Mouse (Mus musculus) granulocyte monocyte progenitor cell, adult 5-6 weeks (primary cell): ENCODE data around the gene Fgfr2. TPM values are rescaled to one million over a fixed set of nuclear protein-coding genes. Genes with fewer than 3 reads are reported as not detected.

Experiments
- ATAC-seq: replicated peaks from 2 replicates; pipeline ENCODE4 v1.8.0; 2016; ENCODE audit warnings: mild to moderate bottlenecking, moderate TSS enrichment, inconsistent platforms; ENCODE audit not compliant: poor library complexity, severe bottlenecking
- total RNA-seq, 2 experiments: library from RNA; stranded (forward) in 1 of 2; stranded (reverse) in 1 of 2; fragments of 200-712, 200-1000 nt in 1 of 2; fragments of >200 nt in 1 of 2; fragmentation: Nextera tagmentation in 1 of 2; gene quantifications; 2 replicates each; pipeline ENCODE4 v1.2.3; 2014 to 2017

Gene Fgfr2
- total RNA-seq, 2 experiments from 2014 or later = not detected

GRCm38 (mm10) chr7:132416866-132417265 lies 706.3 kb downstream of the Fgfr2 start:
- no peak for ATAC-seq

- peak; percentile 72 for ATAC-seq
Measured at GRCm38 (mm10) chr7:132415866-132416265, 707.3 kb downstream of the Fgfr2 start.

- ATAC-seq = no peak
Measured at GRCm38 (mm10) chr7:132412520-132412919, 710.6 kb downstream of the Fgfr2 start.

- no peak for ATAC-seq
Measured at GRCm38 (mm10) chr7:132411708-132412107, 711.4 kb downstream of the Fgfr2 start.

- ATAC-seq = no peak
Measured at GRCm38 (mm10) chr7:132410958-132411357, 712.2 kb downstream of the Fgfr2 start.

GRCm38 (mm10) chr7:132409890-132410289 lies 713.3 kb downstream of the Fgfr2 start:
- ATAC-seq = no peak

- ATAC-seq = peak; percentile 93
Measured at GRCm38 (mm10) chr7:132402377-132403084, 720.6 kb downstream of the Fgfr2 start.

GRCm38 (mm10) chr7:132398487-132398886 lies 724.7 kb downstream of the Fgfr2 start:
- no peak for ATAC-seq

GRCm38 (mm10) chr7:132396661-132397322 lies 726.4 kb downstream of the Fgfr2 start:
- no peak for ATAC-seq

- no peak for ATAC-seq
Measured at GRCm38 (mm10) chr7:132393582-132394175, 729.5 kb downstream of the Fgfr2 start.

GRCm38 (mm10) chr7:132393014-132393406 lies 730.1 kb downstream of the Fgfr2 start:
- no peak for ATAC-seq

GRCm38 (mm10) chr7:132392233-132393013 lies 730.7 kb downstream of the Fgfr2 start:
- no peak for ATAC-seq

- ATAC-seq = peak; percentile 64
Measured at GRCm38 (mm10) chr7:132389473-132389872, 733.7 kb downstream of the Fgfr2 start.

- ATAC-seq = peak; percentile 57
Measured at GRCm38 (mm10) chr7:132387507-132387906, 735.6 kb downstream of the Fgfr2 start.

GRCm38 (mm10) chr7:132386316-132386715 lies 736.8 kb downstream of the Fgfr2 start:
- no peak for ATAC-seq

- no peak for ATAC-seq
Measured at GRCm38 (mm10) chr7:132385456-132386130, 737.6 kb downstream of the Fgfr2 start.

- no peak for ATAC-seq
Measured at GRCm38 (mm10) chr7:132384736-132385455, 738.3 kb downstream of the Fgfr2 start.

- ATAC-seq = peak; percentile 95
Measured at GRCm38 (mm10) chr7:132380634-132381336, 742.4 kb downstream of the Fgfr2 start.

- no peak for ATAC-seq
Measured at GRCm38 (mm10) chr7:132377913-132378312, 745.2 kb downstream of the Fgfr2 start.
